Mouse (Mus musculus): ENCODE measurements around the gene Zbtb32.

DNA sequence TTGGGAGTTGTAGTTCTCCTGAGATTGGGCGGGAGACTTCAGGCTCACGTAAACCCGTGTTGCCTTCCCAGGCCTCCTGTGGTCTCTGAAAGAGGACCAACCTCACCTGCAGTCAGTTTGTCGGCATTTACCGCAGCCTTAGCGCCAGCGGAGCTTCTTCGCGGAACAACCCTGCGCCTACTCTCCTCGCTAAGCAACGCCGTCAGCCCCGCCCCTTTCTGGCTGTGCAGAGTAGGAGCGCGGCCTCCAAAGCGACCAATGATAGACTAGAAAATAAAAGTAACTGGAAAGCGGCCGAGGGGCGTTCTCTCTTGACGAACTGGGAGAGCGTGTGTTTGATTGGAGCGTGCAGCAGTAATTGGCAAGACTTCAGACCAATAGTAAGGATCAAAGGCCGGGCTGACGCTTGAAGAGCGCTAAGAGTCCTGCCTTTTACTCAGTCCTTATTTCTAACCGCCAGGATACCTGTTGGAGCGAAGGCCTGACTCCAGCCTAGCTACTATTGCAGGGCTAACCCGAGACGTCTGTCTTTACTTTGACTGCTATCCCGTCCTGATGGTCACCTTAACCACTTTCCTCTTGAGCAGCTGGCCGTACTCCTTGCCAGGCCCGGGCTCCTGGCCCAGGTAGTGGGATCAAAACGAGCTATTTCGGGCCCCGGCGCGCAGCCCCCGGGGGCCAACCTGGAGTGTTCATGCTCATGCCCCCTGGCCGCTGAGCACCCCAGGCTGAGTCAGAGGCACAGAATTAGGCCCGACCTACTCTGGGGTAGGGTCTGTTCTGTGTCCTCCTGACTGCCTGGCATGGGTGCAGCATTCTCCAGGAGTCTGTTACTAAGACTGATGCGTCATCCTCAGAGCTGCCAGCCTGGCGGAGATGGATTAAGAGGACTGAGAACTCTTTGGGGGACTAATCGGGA is 46.3 kb downstream of the Zbtb32 start, which contains the start of the genes Hspb6 and Proser3:
- TF ChIP-seq CTCF (IDR thresholded peaks at IDR 0.05 in 2 of 3, conservative IDR thresholded peaks at IDR 0.05 in 1 of 3; ENCODE audit: control insufficient read depth in 1 of 3, insufficient read depth in 1 of 3, low read depth in 2 of 3, low read length in 3 of 3, poor library complexity in 1 of 3, severe bottlenecking in 1 of 3) (no peak), POLR2A (IDR thresholded peaks at IDR 0.05; ENCODE audit: control insufficient read depth in 1 of 2, insufficient read depth in 1 of 2, low read depth in 1 of 2, low read length in 2 of 2, poor library complexity in 1 of 2) (peak; percentile 59 to 99), ZC3H11A (IDR thresholded peaks at IDR 0.05; ENCODE audit: low read depth, low read length) (no peak), MYC (IDR thresholded peaks at IDR 0.05; ENCODE audit: low read depth, low read length) (no peak), BHLHE40 (IDR thresholded peaks at IDR 0.05; ENCODE audit: borderline replicate concordance, low read depth, low read length) (no peak), SIN3A (IDR thresholded peaks at IDR 0.05; ENCODE audit: low read length) (peak; percentile 54), KAT2A (conservative IDR thresholded peaks at IDR 0.05; ENCODE audit: low read depth, low read length) (no peak), TAL1 (IDR thresholded peaks at IDR 0.05; ENCODE audit: low read length) (no peak), MAFK (IDR thresholded peaks at IDR 0.05; ENCODE audit: borderline replicate concordance, low read depth, low read length) (no peak), GATA1 (IDR thresholded peaks at IDR 0.05; ENCODE audit: low read depth, low read length) (no peak)
